In genomic region chr10:38973016-38973415, GRCm38 (mm10) we compare ENCODE assay signal across 14 mouse cellular contexts. TPM values are rescaled to one million over a fixed set of nuclear protein-coding genes. Genes with fewer than 3 reads are reported as not detected.
DNase-seq lines count a peak whose midpoint lies in the region; ATAC-seq and TF ChIP-seq lines count a peak whose summit lies in the region.
"Had no signal": no experiment of that assay in that cellular context is flagged by ENCODE, and none has a peak within 500 bp of the region (broad histone marks: within the 10 kb centered on the region; RNA-seq: fewer than 3 reads in every experiment).

No protein-coding gene starts in this region.

- no peak for DNase-seq in heart, adult 8-10 months (ENCODE audit: low spot score)
- DNase-seq in lung, embryonic 14.5 days: peak; percentile 54
- DNase-seq in lung, postnatal 10 days: no peak
- no peak for DNase-seq in ovary, adult 18-20 months (ENCODE audit: low spot score)
- DNase-seq in cerebellum, postnatal 10 days: no peak
- DNase-seq: cerebellum, adult 18-20 months; heart, adult 18-20 months; liver, postnatal 0 days had no signal

- ATAC-seq in heart, embryonic 15.5 days (replicated peaks; ENCODE audit: insufficient number of reproducible peaks, insufficient read depth, low FRiP score, low read depth): no peak
- no peak for ATAC-seq in lung, embryonic 14.5 days (ENCODE audit: insufficient read depth)
- no peak for ATAC-seq in embryonic facial prominence, embryonic 13.5 days (ENCODE audit: insufficient number of reproducible peaks, insufficient read depth, low FRiP score, low TSS enrichment, low read depth)
- ATAC-seq in limb, embryonic 15.5 days (ENCODE audit: insufficient number of reproducible peaks, low FRiP score, low TSS enrichment, low read depth): no peak
- ATAC-seq: activated CD4-positive, CD25-positive, alpha-beta regulatory T cell, adult 4 months; liver, postnatal 0 days had no signal

- H3K4me1 ChIP-seq in heart, embryonic 15.5 days (replicated peaks): peaks cover 23% of the 10 kb centered on the region
- peaks cover 11% of the 10 kb centered on the region; the same call in 1 of the 2 replicates for H3K4me1 ChIP-seq in lung, embryonic 14.5 days (ENCODE audit: insufficient read depth)
- H3K4me1 ChIP-seq in embryonic facial prominence, embryonic 13.5 days: peaks cover 43% of the 10 kb centered on the region
- peaks cover 25% of the 10 kb centered on the region; the same call in 1 of the 2 replicates for H3K4me1 ChIP-seq in limb, embryonic 15.5 days
- H3K4me1 ChIP-seq: hindbrain, embryonic 15.5 days; midbrain, embryonic 10.5 days had no signal

- no peaks in the 10 kb centered on the region for H3K27me3 ChIP-seq in heart, embryonic 15.5 days
- no peaks in the 10 kb centered on the region for H3K27me3 ChIP-seq in lung, embryonic 14.5 days (ENCODE audit: insufficient read depth, low read length)
- no peaks in the 10 kb centered on the region for H3K27me3 ChIP-seq in embryonic facial prominence, embryonic 13.5 days
- H3K27me3 ChIP-seq in limb, embryonic 15.5 days: no peaks in the 10 kb centered on the region
- H3K27me3 ChIP-seq: hindbrain, embryonic 15.5 days had no signal

- H3K36me3 ChIP-seq in heart, embryonic 15.5 days: peaks cover 8% of the 10 kb centered on the region; the same call in 1 of the 2 replicates
- peaks cover 9% of the 10 kb centered on the region; the same call in 1 of the 2 replicates for H3K36me3 ChIP-seq in lung, embryonic 14.5 days (ENCODE audit: insufficient read depth)
- peaks cover 17% of the 10 kb centered on the region; the same call in 1 of the 2 replicates for H3K36me3 ChIP-seq in embryonic facial prominence, embryonic 13.5 days
- H3K36me3 ChIP-seq in limb, embryonic 15.5 days: peaks cover 6% of the 10 kb centered on the region; the same call in 1 of the 2 replicates
- H3K36me3 ChIP-seq: hindbrain, embryonic 15.5 days; midbrain, embryonic 10.5 days had no signal

- H3K27ac ChIP-seq in heart, embryonic 15.5 days: 0 out of 2 replicates have a peak overlapping the region, but pooled peaks have one; percentile 17
- peak overlapping the region; percentile 72; the same call in 1 of the 2 replicates for H3K27ac ChIP-seq in lung, embryonic 14.5 days (ENCODE audit: low read depth)
- H3K27ac ChIP-seq in embryonic facial prominence, embryonic 13.5 days: peak overlapping the region; percentile 77
- peak overlapping the region; percentile 59 for H3K27ac ChIP-seq in limb, embryonic 15.5 days
- H3K27ac ChIP-seq: hindbrain, embryonic 15.5 days; midbrain, embryonic 10.5 days had no signal

- no peak overlapping the region for H3K9ac ChIP-seq in heart, embryonic 15.5 days
- H3K9ac ChIP-seq in lung, embryonic 14.5 days: 0 out of 2 replicates have a peak overlapping the region, but pooled peaks have one; percentile 15
- no peak overlapping the region for H3K9ac ChIP-seq in embryonic facial prominence, embryonic 13.5 days
- no peak overlapping the region for H3K9ac ChIP-seq in limb, embryonic 15.5 days
- H3K9ac ChIP-seq: hindbrain, embryonic 15.5 days; liver, postnatal 0 days had no signal

- WGBS in heart, embryonic 15.5 days: 55% methylated on average over 4 of the region's 4 CpGs
- 28% methylated on average over 4 of the region's 4 CpGs for WGBS in lung, embryonic 14.5 days
- 18% methylated on average over 4 of the region's 4 CpGs for WGBS in embryonic facial prominence, embryonic 13.5 days
- 11% methylated on average over 4 of the region's 4 CpGs for WGBS in limb, embryonic 15.5 days

- H3K9me3 ChIP-seq in heart, embryonic 15.5 days (replicated peaks): no peaks in the 10 kb centered on the region
- no peaks in the 10 kb centered on the region for H3K9me3 ChIP-seq in lung, embryonic 14.5 days (ENCODE audit: low read depth, low read length)
- H3K9me3 ChIP-seq in embryonic facial prominence, embryonic 13.5 days: no peaks in the 10 kb centered on the region
- H3K9me3 ChIP-seq in limb, embryonic 15.5 days: no peaks in the 10 kb centered on the region
- H3K9me3 ChIP-seq: hindbrain, embryonic 15.5 days; midbrain, embryonic 10.5 days had no signal

- TF ChIP-seq CTCF in lung, embryonic 14.5 days (IDR thresholded peaks at IDR 0.05; ENCODE audit: low read depth): no peak

- no peak overlapping the region for H3K4me2 ChIP-seq in heart, embryonic 15.5 days
- H3K4me2 ChIP-seq in lung, embryonic 14.5 days: no peak overlapping the region
- H3K4me2 ChIP-seq in embryonic facial prominence, embryonic 13.5 days: peak overlapping the region; percentile 33
- peak overlapping the region; percentile 19; the same call in 1 of the 2 replicates for H3K4me2 ChIP-seq in limb, embryonic 15.5 days
- H3K4me2 ChIP-seq: hindbrain, embryonic 15.5 days had no signal

- no peak overlapping the region for H3K4me3 ChIP-seq in heart, embryonic 15.5 days
- no peak overlapping the region for H3K4me3 ChIP-seq in lung, embryonic 14.5 days (ENCODE audit: low read depth, low read length)
- no peak overlapping the region for H3K4me3 ChIP-seq in embryonic facial prominence, embryonic 13.5 days
- H3K4me3 ChIP-seq in limb, embryonic 15.5 days: no peak overlapping the region
- H3K4me3 ChIP-seq: hindbrain, embryonic 15.5 days; midbrain, embryonic 10.5 days had no signal

RNA-seq across cellular contexts. Expression of gene Lama4, which starts 7.7 kb away (rescaled TPM):
- polyA plus RNA-seq in heart, embryonic 15.5 days (2015; fragmentation: Nextera tagmentation; extraction: Ambion mirVana): 111 and 117 TPM in 2 replicates
- total RNA-seq in heart, adult 8-10 months (2022): 10 to 100 TPM; 42.0 to 57.9 (median 52.5) TPM
- 111 and 114 TPM in 2 replicates for polyA plus RNA-seq in lung, embryonic 14.5 days (2014; fragmentation: Nextera tagmentation; extraction: Ambion mirVana)
- polyA plus RNA-seq in embryonic facial prominence, embryonic 13.5 days (2015; fragmentation: Nextera tagmentation; extraction: Ambion mirVana): 72.6 and 87.7 TPM in 2 replicates
- 83.9 and 85.8 TPM in 2 replicates for polyA plus RNA-seq in limb, embryonic 15.5 days (2015; fragmentation: Nextera tagmentation; extraction: Ambion mirVana)

Comparison
In these comparisons a context has a peak if more than half of its experiments do, and no peak if none do; other contexts are left out.
1. H3K27ac ChIP-seq: peak in every context shown above with its lines; median percentile 77 in embryonic facial prominence, embryonic 13.5 days; 72 in lung, embryonic 14.5 days; 59 in limb, embryonic 15.5 days; 17 in heart, embryonic 15.5 days.
2. H3K4me2 ChIP-seq: peak in embryonic facial prominence, embryonic 13.5 days (single experiment) and limb, embryonic 15.5 days (single experiment); none in heart, embryonic 15.5 days (single experiment) and lung, embryonic 14.5 days (single experiment).